Mouse (Mus musculus) kidney, adult 2 months (tissue): Measurements from ENCODE around the gene 2300009A05Rik.

Experiments used
- CTCF ChIP-seq: fragments of 200-500 bp; conservative IDR thresholded peaks from 2 replicates; pipeline ENCODE4 v1.5.1; 2011; ENCODE audit warnings: low read depth, mild to moderate bottlenecking, control low read depth, low read length, moderate library complexity, mixed read lengths; ENCODE audit not compliant: insufficient read depth, insufficient read length
- POLR2A ChIP-seq: fragments of 200-500 bp; IDR thresholded peaks from one replicate; pipeline ENCODE4 v1.6.1; 2011; ENCODE audit warnings: low read depth, low read length, control low read depth

DNA sequence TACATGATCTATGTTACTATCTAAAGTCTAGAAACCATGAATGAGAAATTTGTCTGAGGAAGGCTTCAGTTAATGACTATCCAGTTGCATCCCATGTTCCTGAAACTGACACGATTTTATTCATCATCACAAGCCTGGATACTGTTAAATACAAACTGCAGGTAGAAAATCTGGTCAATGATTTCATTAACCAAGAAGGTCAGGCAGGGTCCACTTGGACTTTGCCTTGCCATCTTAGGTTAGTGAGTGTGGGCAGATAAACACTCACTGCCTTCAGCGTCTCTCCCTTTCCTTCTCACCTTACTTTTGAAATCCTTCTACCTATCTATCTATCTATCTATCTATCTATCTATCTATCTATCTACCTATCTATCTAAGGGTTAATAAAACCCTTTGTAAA lies 7.7 kb downstream of the 2300009A05Rik start:
- TF ChIP-seq POLR2A (peak; percentile 8), CTCF (no peak)
